Mouse (Mus musculus): Measurements from ENCODE around the gene 1700056E22Rik. TPM values are rescaled to one million over a fixed set of nuclear protein-coding genes. Genes with fewer than 3 reads are reported as not detected.
A peak's percentile ranks its signal among the peaks of the same experiment; 100 is the strongest.

Gene 1700056E22Rik
- polyA plus RNA-seq, 1 experiment: 0.90 TPM

- H3K36me3 ChIP-seq (ENCODE audit: control insufficient read depth, insufficient read depth): peaks cover 36% of the 10 kb centered on the region
- no peaks in the 10 kb centered on the region for H3K79me3 ChIP-seq (ENCODE audit: low read depth)
- TF ChIP-seq MYOG (IDR thresholded peaks at IDR 0.05; ENCODE audit: control insufficient read depth, extremely low read depth, insufficient read length) (no peak), USF1 (IDR thresholded peaks at IDR 0.05; ENCODE audit: low read depth) (no peak), CTCF (IDR thresholded peaks at IDR 0.05; ENCODE audit: control insufficient read depth, insufficient read depth, insufficient read length) (no peak), FOSL1 (IDR thresholded peaks at IDR 0.05; ENCODE audit: insufficient read depth, low read length, poor library complexity, severe bottlenecking) (no peak)
- H3K27me3 ChIP-seq (ENCODE audit: control insufficient read depth, insufficient read depth, insufficient read length): no peaks in the 10 kb centered on the region
- H3K4me3 ChIP-seq (ENCODE audit: insufficient read depth, poor library complexity, severe bottlenecking): no peak overlapping the region
- H3ac ChIP-seq (ENCODE audit: control insufficient read depth, insufficient read length, low read depth): no peak overlapping the region
- no peaks in the 10 kb centered on the region for H3K79me2 ChIP-seq (ENCODE audit: control insufficient read depth, insufficient read depth)
These were observed 42.0 kb upstream of the 1700056E22Rik start for GRCm38 (mm10) chr1:184076065-184076464.

DNA sequence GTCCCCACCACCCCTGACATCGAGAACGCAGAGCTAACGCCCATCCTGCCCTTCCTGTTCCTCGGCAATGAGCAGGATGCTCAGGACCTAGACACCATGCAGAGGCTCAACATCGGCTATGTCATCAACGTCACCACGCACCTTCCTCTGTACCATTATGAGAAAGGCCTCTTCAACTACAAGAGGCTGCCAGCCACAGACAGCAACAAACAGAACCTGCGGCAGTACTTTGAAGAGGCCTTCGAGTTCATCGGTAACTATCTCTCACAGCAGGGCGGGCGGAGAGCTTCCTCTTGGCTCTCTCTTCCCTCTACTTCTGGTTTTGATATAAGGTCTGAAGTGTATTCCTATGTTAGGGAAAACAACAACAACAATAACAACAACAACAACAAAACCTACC lies 34.9 kb upstream of the 1700056E22Rik start:
- peaks cover 17% of the 10 kb centered on the region for H3K79me3 ChIP-seq (ENCODE audit: low read depth)
- H3K36me3 ChIP-seq (ENCODE audit: control insufficient read depth, insufficient read depth): peaks cover 52% of the 10 kb centered on the region
- no peak for TF ChIP-seq CTCF (IDR thresholded peaks at IDR 0.05; ENCODE audit: control insufficient read depth, insufficient read depth, insufficient read length)
- no peak for TF ChIP-seq MYOG (IDR thresholded peaks at IDR 0.05; ENCODE audit: control insufficient read depth, extremely low read depth, insufficient read length)
- TF ChIP-seq USF1 (IDR thresholded peaks at IDR 0.05; ENCODE audit: low read depth): no peak
- TF ChIP-seq MAX (IDR thresholded peaks at IDR 0.05): no peak
- no peak for TF ChIP-seq MYOD1 (IDR thresholded peaks at IDR 0.05; ENCODE audit: control insufficient read depth, insufficient read length, low read depth)
- TF ChIP-seq CEBPB (IDR thresholded peaks at IDR 0.05; ENCODE audit: low read depth): no peak
- TF ChIP-seq FOSL1 (IDR thresholded peaks at IDR 0.05; ENCODE audit: insufficient read depth, low read length, poor library complexity, severe bottlenecking): no peak
- no peak overlapping the region for H3ac ChIP-seq (ENCODE audit: control insufficient read depth, insufficient read length, low read depth)
- no peak overlapping the region for H3K4me3 ChIP-seq (ENCODE audit: insufficient read depth, poor library complexity, severe bottlenecking)
- H3K27me3 ChIP-seq (ENCODE audit: control insufficient read depth, insufficient read depth, insufficient read length): no peaks in the 10 kb centered on the region
- H3K79me2 ChIP-seq (ENCODE audit: control insufficient read depth, insufficient read depth): peaks cover 45% of the 10 kb centered on the region

GRCm38 (mm10) chr1:184067704-184068558 lies 33.8 kb upstream of the 1700056E22Rik start:
- TF ChIP-seq CEBPB (IDR thresholded peaks at IDR 0.05; ENCODE audit: low read depth) (no peak), MYOD1 (IDR thresholded peaks at IDR 0.05; ENCODE audit: control insufficient read depth, insufficient read length, low read depth) (no peak), MYOG (IDR thresholded peaks at IDR 0.05; ENCODE audit: control insufficient read depth, extremely low read depth, insufficient read length) (no peak), FOSL1 (IDR thresholded peaks at IDR 0.05; ENCODE audit: insufficient read depth, low read length, poor library complexity, severe bottlenecking) (no peak), USF1 (IDR thresholded peaks at IDR 0.05; ENCODE audit: low read depth) (no peak), CTCF (IDR thresholded peaks at IDR 0.05; ENCODE audit: control insufficient read depth, insufficient read depth, insufficient read length) (no peak), MAX (IDR thresholded peaks at IDR 0.05) (no peak)
- Histone ChIP-seq H3K27me3 (ENCODE audit: control insufficient read depth, insufficient read depth, insufficient read length) (no peaks in the 10 kb centered on the region), H3K79me3 (ENCODE audit: low read depth) (peaks cover 17% of the 10 kb centered on the region), H3K79me2 (ENCODE audit: control insufficient read depth, insufficient read depth) (peaks cover 52% of the 10 kb centered on the region), H3K4me3 (ENCODE audit: insufficient read depth, poor library complexity, severe bottlenecking) (no peak overlapping the region), H3K36me3 (ENCODE audit: control insufficient read depth, insufficient read depth) (peaks cover 42% of the 10 kb centered on the region), H3ac (ENCODE audit: control insufficient read depth, insufficient read length, low read depth) (no peak overlapping the region)

DNA sequence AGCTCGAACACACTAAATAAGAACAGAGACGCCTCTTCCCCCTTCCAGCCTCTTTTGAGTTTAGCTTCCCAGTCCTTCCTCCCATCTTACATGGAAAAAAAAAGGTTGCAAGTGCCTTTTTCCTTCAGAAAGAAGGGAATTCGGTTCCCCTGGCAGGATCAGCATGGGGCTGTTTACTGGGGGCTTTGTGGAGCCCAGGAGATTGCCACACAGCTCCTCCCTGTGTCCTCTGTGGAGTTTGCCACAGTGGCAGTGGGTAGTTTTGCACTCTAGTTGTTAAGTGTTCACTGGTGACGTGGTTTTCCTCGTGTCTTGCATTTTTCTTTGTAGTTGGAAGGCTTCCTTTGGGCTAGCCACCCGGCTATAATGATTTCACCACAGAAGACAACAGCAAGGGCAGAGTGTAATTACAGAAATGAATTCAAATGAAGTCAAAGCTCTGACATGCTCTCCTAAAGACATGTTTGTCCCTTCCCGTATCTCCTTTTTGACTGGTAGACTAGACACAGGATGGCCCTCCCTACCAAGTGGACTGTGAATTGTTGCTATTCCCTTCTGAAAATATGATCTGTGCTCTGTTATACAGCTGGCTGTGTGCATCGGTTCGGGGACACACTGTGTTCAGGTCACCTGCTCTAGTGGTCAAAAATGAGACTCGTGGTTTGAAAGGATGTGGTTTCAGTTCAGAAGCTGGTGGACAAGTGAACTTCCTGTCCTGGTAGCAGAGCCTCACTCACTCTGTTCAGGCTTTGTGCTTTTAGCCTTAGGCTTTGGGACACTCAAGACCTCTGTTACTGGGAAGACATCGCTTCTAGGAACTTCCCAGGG lies 32.6 kb upstream of the 1700056E22Rik start:
- H3K27me3 ChIP-seq (ENCODE audit: control insufficient read depth, insufficient read depth, insufficient read length): no peaks in the 10 kb centered on the region
- TF ChIP-seq MYOD1 (IDR thresholded peaks at IDR 0.05; ENCODE audit: control insufficient read depth, insufficient read length, low read depth) (peak; percentile 15), USF1 (IDR thresholded peaks at IDR 0.05; ENCODE audit: low read depth) (no peak), CTCF (IDR thresholded peaks at IDR 0.05; ENCODE audit: control insufficient read depth, insufficient read depth, insufficient read length) (no peak), CEBPB (IDR thresholded peaks at IDR 0.05; ENCODE audit: low read depth) (no peak), MAX (IDR thresholded peaks at IDR 0.05) (no peak), MYOG (IDR thresholded peaks at IDR 0.05; ENCODE audit: control insufficient read depth, extremely low read depth, insufficient read length) (no peak), FOSL1 (IDR thresholded peaks at IDR 0.05; ENCODE audit: insufficient read depth, low read length, poor library complexity, severe bottlenecking) (no peak)
- H3K4me3 ChIP-seq (ENCODE audit: insufficient read depth, poor library complexity, severe bottlenecking): no peak overlapping the region
- H3ac ChIP-seq (ENCODE audit: control insufficient read depth, insufficient read length, low read depth): no peak overlapping the region
- H3K36me3 ChIP-seq (ENCODE audit: control insufficient read depth, insufficient read depth): peaks cover 47% of the 10 kb centered on the region
- peaks cover 17% of the 10 kb centered on the region for H3K79me3 ChIP-seq (ENCODE audit: low read depth)
- H3K79me2 ChIP-seq (ENCODE audit: control insufficient read depth, insufficient read depth): peaks cover 64% of the 10 kb centered on the region

GRCm38 (mm10) chr1:184065589-184066361 lies 31.7 kb upstream of the 1700056E22Rik start:
- H3K27me3 ChIP-seq (ENCODE audit: control insufficient read depth, insufficient read depth, insufficient read length): no peaks in the 10 kb centered on the region

More at GRCm38 (mm10) chr1:184065589-184066361, 31.7 kb upstream of the 1700056E22Rik start:
- TF ChIP-seq CTCF (IDR thresholded peaks at IDR 0.05; ENCODE audit: control insufficient read depth, insufficient read depth, insufficient read length) (no peak), MYOG (IDR thresholded peaks at IDR 0.05; ENCODE audit: control insufficient read depth, extremely low read depth, insufficient read length) (no peak), MYOD1 (IDR thresholded peaks at IDR 0.05; ENCODE audit: control insufficient read depth, insufficient read length, low read depth) (no peak), FOSL1 (IDR thresholded peaks at IDR 0.05; ENCODE audit: insufficient read depth, low read length, poor library complexity, severe bottlenecking) (no peak), MAX (IDR thresholded peaks at IDR 0.05) (no peak), CEBPB (IDR thresholded peaks at IDR 0.05; ENCODE audit: low read depth) (no peak), USF1 (IDR thresholded peaks at IDR 0.05; ENCODE audit: low read depth) (no peak)
- peaks cover 17% of the 10 kb centered on the region for H3K79me3 ChIP-seq (ENCODE audit: low read depth)
- no peak overlapping the region for H3K4me3 ChIP-seq (ENCODE audit: insufficient read depth, poor library complexity, severe bottlenecking)
- peaks cover 73% of the 10 kb centered on the region for H3K79me2 ChIP-seq (ENCODE audit: control insufficient read depth, insufficient read depth)
- H3ac ChIP-seq (ENCODE audit: control insufficient read depth, insufficient read length, low read depth): no peak overlapping the region
- H3K36me3 ChIP-seq (ENCODE audit: control insufficient read depth, insufficient read depth): peaks cover 39% of the 10 kb centered on the region

Measured in C2C12 (cell line).